Mouse (Mus musculus) thymus, postnatal 0 days (tissue): ENCODE measurements around the gene Uty. TPM values are rescaled to one million over a fixed set of nuclear protein-coding genes. Genes with fewer than 3 reads are reported as not detected.

Experiments
- DNase-seq: peaks from one replicate; pipeline ENCODE4 v3.0.0-alpha.2; 2015; ENCODE audit warnings: low spot score
- polyA plus RNA-seq: library from polyadenylated mRNA; unstranded; fragments of >200 nt; fragmentation: Nextera tagmentation; extraction: Ambion mirVana; gene quantifications from 2 replicates; pipeline ENCODE4 v1.2.1, GENCODE M21; 2015

The Uty gene
- not detected in 2 replicates for polyA plus RNA-seq

- DNase-seq, result peak; percentile 60
Observed at GRCm38 (mm10) chrY:1245426-1245863, at the start of gene Uty. Uty (minus strand) TSS chrY:1245759.

DNA sequence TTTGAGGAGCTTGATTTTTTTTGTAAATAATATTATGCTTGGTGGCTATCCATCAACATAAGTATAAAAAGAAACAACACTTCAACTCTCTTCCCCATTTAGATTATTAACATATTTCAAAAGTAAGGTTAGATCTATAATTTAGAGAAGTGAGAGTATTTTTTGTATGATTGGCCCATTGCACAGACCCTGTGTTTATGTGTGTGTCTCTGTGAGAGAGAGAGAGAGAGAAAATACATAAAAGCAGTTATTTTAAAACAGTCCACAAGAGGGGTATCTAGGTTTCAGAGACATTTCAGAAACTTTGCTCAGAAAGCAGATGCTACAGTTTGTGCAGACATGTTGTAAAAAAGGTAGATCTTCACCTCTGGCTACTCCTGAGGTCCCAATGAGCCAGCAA lies 48.1 kb upstream of the Uty start:
- no peak for DNase-seq

DNA sequence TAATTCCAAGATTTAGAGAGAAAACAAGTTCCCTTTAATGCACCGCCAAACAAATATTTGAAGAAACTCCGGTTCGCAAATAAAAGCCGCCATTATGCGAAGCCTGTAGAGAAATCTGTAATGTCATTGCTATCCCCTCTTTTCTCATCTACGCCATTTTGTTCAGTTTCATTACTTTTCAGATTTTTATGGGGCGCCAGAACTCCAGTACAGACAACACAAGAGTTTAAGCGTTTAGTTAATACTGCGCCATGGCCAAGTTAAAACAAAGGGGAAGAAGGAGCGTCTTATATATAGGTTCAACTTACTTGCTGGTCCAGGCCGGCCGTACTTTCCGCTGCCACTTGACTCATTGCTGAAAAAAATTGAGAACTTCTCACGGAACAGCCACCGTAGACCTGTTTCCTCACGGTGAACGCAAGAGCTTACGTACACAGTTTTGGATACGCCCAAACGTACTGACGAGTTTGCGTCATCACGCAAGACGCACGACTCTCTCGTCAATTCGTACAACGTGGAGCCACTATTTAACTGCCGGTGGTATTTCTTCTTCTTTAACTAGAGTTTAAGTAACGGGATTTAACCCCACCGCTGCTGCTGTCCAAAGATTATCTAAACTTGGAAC lies 40.7 kb upstream of the Uty start, which contains the start of gene Ddx3y:
Ddx3y (minus strand) TSS at position 459 of the 625 bp plus-strand sequence.
- peak; percentile 67 for DNase-seq

DNA sequence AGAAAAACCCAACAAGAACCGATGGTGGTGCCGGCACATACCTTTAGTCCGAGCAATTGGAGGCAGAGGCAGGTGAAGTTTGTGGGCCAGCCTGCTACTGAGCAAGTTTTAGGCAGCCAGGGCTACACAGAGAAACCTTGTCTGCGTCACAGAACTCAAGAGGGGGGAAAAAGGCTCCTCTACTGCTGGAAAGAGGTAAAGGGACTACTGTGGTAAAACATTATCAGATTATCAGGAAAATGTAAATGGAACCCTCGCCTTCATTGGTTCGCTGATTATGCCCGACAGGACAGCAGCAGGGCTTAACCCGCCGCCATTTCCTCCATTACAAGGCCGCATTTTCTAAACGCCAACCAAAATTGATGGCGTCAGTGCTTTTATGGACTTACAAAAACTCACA lies 40.2 kb upstream of the Uty start:
- no peak for DNase-seq

- DNase-seq, result no peak
Observed at GRCm38 (mm10) chrY:1246117-1246516, 558 bp upstream of the Uty start.

- peak; percentile 1 for DNase-seq
Observed at GRCm38 (mm10) chrY:1244940-1245339, 619 bp downstream of the Uty start.

GRCm38 (mm10) chrY:1244421-1244820 lies 1.1 kb downstream of the Uty start:
- DNase-seq, result peak; percentile 1

- DNase-seq, result no peak
Observed at GRCm38 (mm10) chrY:1220001-1220400, 25.6 kb downstream of the Uty start.

GRCm38 (mm10) chrY:1178476-1178875 lies 67.1 kb downstream of the Uty start:
- DNase-seq, result no peak

- no peak for DNase-seq
Observed at GRCm38 (mm10) chrY:1163054-1163453, 82.5 kb downstream of the Uty start.

DNA sequence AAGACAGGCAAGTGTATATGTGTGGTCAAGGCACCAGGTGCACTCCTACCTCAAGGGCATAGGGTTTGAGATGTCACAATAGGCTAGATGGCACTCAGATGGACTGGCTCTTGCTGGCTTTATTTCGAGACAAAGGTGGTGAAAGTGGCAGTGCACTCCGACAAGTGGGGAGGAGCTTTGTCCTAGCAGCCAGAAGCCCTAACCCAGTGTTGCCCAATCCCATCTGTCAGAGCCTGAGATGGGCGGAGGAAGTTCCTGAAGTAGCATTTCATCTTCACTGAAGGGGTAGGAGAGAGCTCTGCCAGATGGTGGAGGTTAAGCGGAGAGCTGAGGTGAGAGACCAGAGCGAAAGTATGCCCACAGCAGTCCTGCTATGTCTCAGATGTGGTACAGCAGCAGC lies 129.4 kb downstream of the Uty start:
- no peak for DNase-seq

DNA sequence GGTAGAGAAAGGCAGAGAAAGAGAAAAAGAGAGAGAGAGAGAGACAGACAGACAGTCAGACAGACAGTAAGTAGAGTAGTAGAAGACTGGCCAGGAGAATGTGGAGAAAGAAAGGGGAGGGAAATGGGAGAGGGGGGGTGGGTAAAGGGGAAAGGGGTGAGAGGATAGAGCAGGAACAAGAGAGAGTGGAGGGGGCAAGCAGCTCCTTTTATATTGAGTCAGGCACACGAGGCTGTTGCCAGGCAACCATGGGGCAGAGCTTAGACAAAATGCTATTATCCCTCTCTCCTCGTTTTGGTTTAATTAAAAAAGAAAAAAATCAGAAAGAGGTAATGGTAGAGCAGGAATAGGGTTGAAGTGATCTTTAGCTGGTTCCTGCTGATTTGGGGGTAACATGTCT lies 131.5 kb downstream of the Uty start:
- no peak for DNase-seq

Other genes starting within 250 kb of the Uty start
- gene Eif2s3y, start 235.2 kb downstream of the Uty start, polyA plus RNA-seq, result not detected in 2 replicates
- gene Ddx3y, start 40.9 kb upstream of the Uty start, polyA plus RNA-seq, result not detected in 2 replicates
- not detected in 2 replicates for gene Usp9y, start 214.0 kb upstream of the Uty start, polyA plus RNA-seq